In the genomic region with DNA sequence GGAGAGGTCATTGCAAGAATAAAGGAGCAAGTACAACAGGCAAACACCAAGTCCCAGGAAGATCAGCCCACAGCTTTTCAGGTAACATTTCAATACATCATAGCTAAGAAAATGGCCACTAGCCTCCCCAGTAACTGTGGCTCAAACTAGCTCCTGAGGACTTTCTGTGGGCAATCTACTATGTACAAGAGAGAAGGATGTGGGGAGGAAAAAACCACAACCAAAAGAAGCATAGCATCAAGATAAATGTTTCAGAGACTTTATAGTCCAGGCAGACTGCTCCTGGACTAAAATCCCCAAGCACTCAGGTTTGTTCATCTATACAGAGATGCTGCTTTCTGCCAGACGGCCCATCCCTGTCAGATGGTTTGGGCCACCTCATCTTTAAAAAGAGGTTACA, we compare ENCODE assay signal across 1 mouse cellular context.
TF ChIP-seq lines count a peak whose summit lies in the region.

No protein-coding gene starts in this region.

TF ChIP-seq in MEL, 35 proteins besides CTCF, POLR2A, EP300 and RAD21:
- TF ChIP-seq ZC3H11A (IDR thresholded peaks at IDR 0.05; ENCODE audit: low read depth, low read length) (no peak), RCOR1 (IDR thresholded peaks at IDR 0.05; ENCODE audit: low read depth, low read length) (no peak), ZMIZ1 (IDR thresholded peaks at IDR 0.05; ENCODE audit: low read depth, low read length) (no peak), TCF12 (IDR thresholded peaks at IDR 0.05; ENCODE audit: low read depth, low read length) (no peak), POLR2AphosphoS5 (IDR thresholded peaks at IDR 0.05; ENCODE audit: borderline replicate concordance, low read depth, low read length) (no peak)
